Mouse (Mus musculus) spleen, adult 2 months (tissue): ENCODE measurements around the gene Gm10382.

Experiments
- CTCF ChIP-seq: fragments of 200-500 bp; IDR thresholded peaks from 2 replicates; pipeline ENCODE4 v1.5.1; 2011; ENCODE audit warnings: mild to moderate bottlenecking, inconsistent platforms; ENCODE audit not compliant: insufficient read depth, insufficient read length, insufficient replicate concordance; ENCODE audit errors: extremely low read depth
- POLR2A ChIP-seq: fragments of 200-500 bp; IDR thresholded peaks from 2 replicates; pipeline ENCODE4 v1.6.1; 2011; ENCODE audit warnings: low read depth, low read length, inconsistent platforms

DNA sequence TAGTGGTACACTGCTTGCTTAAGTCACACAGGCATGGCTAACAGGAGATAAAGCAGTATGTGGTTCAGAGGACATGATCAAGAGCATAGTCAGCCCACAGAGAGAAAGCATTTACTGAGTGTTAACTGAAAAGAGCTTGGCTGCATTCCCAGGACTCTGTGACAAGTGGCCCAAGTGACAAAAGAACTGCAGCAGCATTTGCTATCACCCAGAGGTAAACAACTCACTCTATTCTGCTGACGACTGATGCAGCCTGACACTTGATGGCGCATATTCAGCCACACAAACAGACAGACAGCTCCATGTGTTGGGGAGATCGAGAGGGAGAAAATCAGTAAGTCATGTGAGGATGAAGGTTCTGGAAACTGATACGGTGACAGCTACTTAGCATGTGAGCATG is 24.6 kb downstream of the Gm10382 start:
- TF ChIP-seq POLR2A: no peak
- no peak for TF ChIP-seq CTCF
